Mouse (Mus musculus) C2C12 (cell line): ENCODE data around the gene Igtp.
A peak's percentile ranks its signal among the peaks of the same experiment; 100 is the strongest.

ENCODE experiments used
- CEBPB ChIP-seq: IDR thresholded peaks from one replicate; pipeline ENCODE4 v1.6.1; 2011; ENCODE audit warnings: low read depth, mild to moderate bottlenecking, control low read depth, moderate library complexity
- CTCF ChIP-seq: IDR thresholded peaks from one replicate; pipeline ENCODE4 v1.5.1; 2011; ENCODE audit not compliant: control insufficient read depth, insufficient read depth, insufficient read length
- MAX ChIP-seq: IDR thresholded peaks from one replicate; pipeline ENCODE4 v1.6.1; 2011; ENCODE audit warnings: mild to moderate bottlenecking, control low read depth
- USF1 ChIP-seq: IDR thresholded peaks from one replicate; pipeline ENCODE4 v1.6.1; 2011; ENCODE audit warnings: low read depth, mild to moderate bottlenecking, control low read depth, moderate library complexity

- TF ChIP-seq CTCF (peak; percentile 47), MAX (no peak), CEBPB (no peak), USF1 (no peak)
These were observed 19.8 kb upstream of the Igtp start for GRCm38 (mm10) chr11:58179563-58179962.
